In the genomic region with DNA sequence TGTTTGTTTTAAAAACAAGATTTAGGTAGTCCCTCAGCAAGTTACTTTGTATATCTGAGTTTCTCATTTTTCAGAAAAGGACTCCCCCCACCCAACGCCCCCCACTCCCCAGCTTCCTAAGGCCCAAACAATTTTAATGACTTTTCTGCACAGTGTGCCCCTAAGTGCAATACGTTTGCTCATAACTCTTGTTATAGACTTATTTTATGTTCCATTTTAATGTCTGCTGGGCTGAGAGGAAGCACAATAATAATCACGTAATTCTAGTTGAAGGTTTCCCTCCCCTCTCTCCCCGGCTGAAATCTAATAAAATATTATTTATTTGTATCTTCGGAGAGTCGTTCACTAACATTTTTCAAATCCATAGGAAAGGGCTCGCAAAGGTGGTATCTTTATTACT, we compare ENCODE assay signal across 10 mouse cellular contexts. TPM values are rescaled to one million over a fixed set of nuclear protein-coding genes. Genes with fewer than 3 reads are reported as not detected.
DNase-seq lines count a peak whose midpoint lies in the region; ATAC-seq and TF ChIP-seq lines count a peak whose summit lies in the region.
"Had no signal": no experiment of that assay in that cellular context is flagged by ENCODE, and none has a peak within 500 bp of the region (broad histone marks: within the 10 kb centered on the region; RNA-seq: fewer than 3 reads in every experiment).

No protein-coding gene starts in this region.

- H3K27me3 ChIP-seq in kidney, embryonic 16.5 days (ENCODE audit: insufficient read depth, low read length) = no peaks in the 10 kb centered on the region
- no peaks in the 10 kb centered on the region for H3K27me3 ChIP-seq in forebrain, embryonic 12.5 days
- H3K27me3 ChIP-seq in intestine, postnatal 0 days (replicated peaks; ENCODE audit: control insufficient read depth, insufficient read depth, low read length) = no peaks in the 10 kb centered on the region; the same call in 1 of the 2 replicates
- H3K27me3 ChIP-seq in neural tube, embryonic 12.5 days (replicated peaks) = no peaks in the 10 kb centered on the region

- H3K4me3 ChIP-seq in kidney, embryonic 16.5 days (ENCODE audit: low read length) = no peak overlapping the region; the same call in 1 of the 2 replicates
- H3K4me3 ChIP-seq in forebrain, embryonic 12.5 days (replicated peaks) = no peak overlapping the region
- H3K4me3 ChIP-seq in intestine, postnatal 0 days (ENCODE audit: low read depth, low read length) = no peak overlapping the region
- H3K4me3 ChIP-seq in neural tube, embryonic 12.5 days = no peak overlapping the region
- H3K4me3 ChIP-seq: myocyte had no signal

- no peaks in the 10 kb centered on the region for H3K9me3 ChIP-seq in kidney, embryonic 16.5 days (ENCODE audit: low read length)
- H3K9me3 ChIP-seq in forebrain, embryonic 12.5 days = no peaks in the 10 kb centered on the region
- H3K9me3 ChIP-seq in intestine, postnatal 0 days (ENCODE audit: control insufficient read depth) = no peaks in the 10 kb centered on the region
- no peaks in the 10 kb centered on the region for H3K9me3 ChIP-seq in neural tube, embryonic 12.5 days

- peak overlapping the region; percentile 92 for H3K27ac ChIP-seq in kidney, embryonic 16.5 days (ENCODE audit: low read length)
- peak overlapping the region; percentile 91 for H3K27ac ChIP-seq in forebrain, embryonic 12.5 days
- H3K27ac ChIP-seq in intestine, postnatal 0 days (ENCODE audit: low read depth, low read length) = no peak overlapping the region
- peak overlapping the region; percentile 63 for H3K27ac ChIP-seq in neural tube, embryonic 12.5 days

- peaks cover 82% of the 10 kb centered on the region for H3K4me1 ChIP-seq in kidney, embryonic 16.5 days (ENCODE audit: insufficient read depth, low read length)
- H3K4me1 ChIP-seq in forebrain, embryonic 12.5 days = peaks cover 78% of the 10 kb centered on the region
- peaks cover 12% of the 10 kb centered on the region for H3K4me1 ChIP-seq in intestine, postnatal 0 days (replicated peaks; ENCODE audit: control insufficient read depth, insufficient read depth, low read length)
- H3K4me1 ChIP-seq in neural tube, embryonic 12.5 days = peaks cover 66% of the 10 kb centered on the region

- ATAC-seq in kidney, embryonic 16.5 days (ENCODE audit: low FRiP score, low TSS enrichment) = no peak
- ATAC-seq in forebrain, embryonic 12.5 days (ENCODE audit: low FRiP score) = no peak
- ATAC-seq in intestine, postnatal 0 days = no peak
- no peak for ATAC-seq in neural tube, embryonic 12.5 days (ENCODE audit: low FRiP score, low read depth)
- ATAC-seq in monocyte, adult 5-6 weeks (replicated peaks; ENCODE audit: insufficient number of reproducible peaks, low FRiP score, low TSS enrichment, poor library complexity, severe bottlenecking) = no peak

- intact Hi-C loops in left cerebral cortex, postnatal 10 days (cut with DNase I) = no loop called here

- peak overlapping the region; percentile 46 for H3K9ac ChIP-seq in kidney, embryonic 16.5 days (replicated peaks; ENCODE audit: low read length)
- H3K9ac ChIP-seq in forebrain, embryonic 12.5 days = peak overlapping the region; percentile 48
- no peak overlapping the region for H3K9ac ChIP-seq in intestine, postnatal 0 days (ENCODE audit: low read depth, low read length)
- no peak overlapping the region for H3K9ac ChIP-seq in neural tube, embryonic 12.5 days

- H3K4me2 ChIP-seq in kidney, embryonic 16.5 days (replicated peaks; ENCODE audit: low read depth, low read length) = peak overlapping the region; percentile 38
- peak overlapping the region; percentile 40 for H3K4me2 ChIP-seq in forebrain, embryonic 12.5 days
- peak overlapping the region; percentile 61 for H3K4me2 ChIP-seq in intestine, postnatal 0 days (replicated peaks; ENCODE audit: low read depth)
- H3K4me2 ChIP-seq in neural tube, embryonic 12.5 days (replicated peaks) = peak overlapping the region; percentile 39

- H3K36me3 ChIP-seq in kidney, embryonic 16.5 days (ENCODE audit: insufficient read depth, low read length) = peaks cover 12% of the 10 kb centered on the region; the same call in 1 of the 2 replicates
- peaks cover 8% of the 10 kb centered on the region for H3K36me3 ChIP-seq in forebrain, embryonic 12.5 days (replicated peaks)
- no peaks in the 10 kb centered on the region for H3K36me3 ChIP-seq in intestine, postnatal 0 days (ENCODE audit: control insufficient read depth, insufficient read depth)
- H3K36me3 ChIP-seq in neural tube, embryonic 12.5 days = no peaks in the 10 kb centered on the region

- 14% methylated on average over 7 of the region's 7 CpGs for WGBS in kidney, embryonic 16.5 days
- 52% methylated on average over 7 of the region's 7 CpGs for WGBS in forebrain, embryonic 12.5 days
- 26% methylated on average over 7 of the region's 7 CpGs for WGBS in intestine, postnatal 0 days
- WGBS in neural tube, embryonic 12.5 days = 33% methylated on average over 7 of the region's 7 CpGs

- no peak for DNase-seq in kidney, adult 9 months
- no peak for DNase-seq in left cerebral cortex, postnatal 10 days (ENCODE audit: extremely low spot score in 1 of 2, low spot score in 2 of 2)
- DNase-seq in thymus, adult 18-20 months = no peak
- DNase-seq: left cerebral cortex, postnatal 4 days had no signal

- TF ChIP-seq CTCF in intestine, postnatal 0 days (IDR thresholded peaks at IDR 0.05; ENCODE audit: low read depth) = no peak

RNA-seq across cellular contexts. Expression of gene Hmga2, which starts 58.1 kb away (rescaled TPM):
- 15.4 and 21.2 TPM in 2 replicates for polyA plus RNA-seq in kidney, embryonic 16.5 days (2015; fragmentation: Nextera tagmentation; extraction: Ambion mirVana)
- polyA plus RNA-seq in forebrain, embryonic 12.5 days (2016; fragmentation: Nextera tagmentation; extraction: Ambion mirVana) = 48.7 and 48.9 TPM in 2 replicates
- 4.3 TPM in 2 replicates for polyA plus RNA-seq in intestine, postnatal 0 days (2015; fragmentation: Nextera tagmentation; extraction: Ambion mirVana)
- 24.7 and 29.9 TPM in 2 replicates for polyA plus RNA-seq in neural tube, embryonic 12.5 days (2016; fragmentation: Nextera tagmentation; extraction: Ambion mirVana)
- under 1 TPM; 0.09 to 0.12 TPM for total RNA-seq in left cerebral cortex, postnatal 10 days (2021)
- not detected in 3 replicates for total RNA-seq in monocyte, adult 5-6 weeks (2017)

Comparison
In these comparisons a context has a peak if more than half of its experiments do, and no peak if none do; other contexts are left out.
1. H3K9ac ChIP-seq: peak in kidney, embryonic 16.5 days (single experiment) and forebrain, embryonic 12.5 days (single experiment); none in intestine, postnatal 0 days (single experiment) and neural tube, embryonic 12.5 days (single experiment).
2. Peak in every context shown above with its lines, with median percentiles within 50 percentile points of each other: H3K4me2 ChIP-seq.